Mouse (Mus musculus): ENCODE measurements around the gene Heatr4.

GRCm38 (mm10) chr12:84008729-84009128, 24.1 kb upstream of the Heatr4 start:
- no peak for TF ChIP-seq CTCF (IDR thresholded peaks at IDR 0.05; ENCODE audit: extremely low read depth, insufficient read depth, insufficient read length, insufficient replicate concordance)
- no peak for TF ChIP-seq POLR2A (IDR thresholded peaks at IDR 0.05; ENCODE audit: low read depth, low read length)
